ENCODE assay signal across 10 mouse cellular contexts in genomic region chr17:56470571-56470970, GRCm38 (mm10). TPM values are rescaled to one million over a fixed set of nuclear protein-coding genes. Genes with fewer than 3 reads are reported as not detected.
DNase-seq lines count a peak whose midpoint lies in the region; ATAC-seq lines count a peak whose summit lies in the region.
"Had no signal": no experiment of that assay in that cellular context is flagged by ENCODE, and none has a peak within 500 bp of the region (broad histone marks: within the 10 kb centered on the region; RNA-seq: fewer than 3 reads in every experiment).

No protein-coding gene starts in this region.

- DNase-seq in kidney, postnatal 14 days, result no peak
- no peak for DNase-seq in forebrain, embryonic 10.5 days (ENCODE audit: extremely low spot score, low spot score)
- DNase-seq in limb, embryonic 10.5 days (ENCODE audit: low spot score), result no peak
- no peak for DNase-seq in spleen, postnatal 4 days (ENCODE audit: low spot score in 2 of 2)
- DNase-seq in layer of hippocampus, postnatal 14 days (ENCODE audit: low spot score in 2 of 2), result no peak
- DNase-seq in gastrocnemius, postnatal 4 days (ENCODE audit: low spot score in 2 of 2), result no peak
- DNase-seq: right cerebral cortex, postnatal 25 days had no signal

- H3K4me3 ChIP-seq in kidney, embryonic 14.5 days (ENCODE audit: low read length), result peak overlapping the region; percentile 32
- H3K4me3 ChIP-seq in forebrain, embryonic 10.5 days, result peak overlapping the region; percentile 43
- peak overlapping the region; percentile 49 for H3K4me3 ChIP-seq in limb, embryonic 10.5 days
- H3K4me3 ChIP-seq in neural tube, embryonic 13.5 days, result peak overlapping the region; percentile 19

- H3K4me1 ChIP-seq in kidney, embryonic 14.5 days (ENCODE audit: control insufficient read depth, insufficient read depth, low read length), result peaks cover 77% of the 10 kb centered on the region
- peaks cover 98% of the 10 kb centered on the region for H3K4me1 ChIP-seq in forebrain, embryonic 10.5 days
- peaks cover 86% of the 10 kb centered on the region for H3K4me1 ChIP-seq in limb, embryonic 10.5 days
- peaks cover 93% of the 10 kb centered on the region for H3K4me1 ChIP-seq in neural tube, embryonic 13.5 days (replicated peaks)

- H3K9ac ChIP-seq in kidney, embryonic 14.5 days (ENCODE audit: low read depth, low read length), result peak overlapping the region; percentile 45; the same call in 1 of the 2 replicates
- H3K9ac ChIP-seq in neural tube, embryonic 13.5 days, result peak overlapping the region; percentile 65

- 11% methylated on average over 10 of the region's 10 CpGs for WGBS in kidney, embryonic 14.5 days
- WGBS in forebrain, embryonic 10.5 days, result 25% methylated on average over 10 of the region's 10 CpGs
- 5% methylated on average over 10 of the region's 10 CpGs for WGBS in limb, embryonic 10.5 days
- WGBS in neural tube, embryonic 13.5 days, result 17% methylated on average over 10 of the region's 10 CpGs

- H3K9me3 ChIP-seq in kidney, embryonic 14.5 days (ENCODE audit: control insufficient read depth, low read length), result no peaks in the 10 kb centered on the region
- peaks cover 5% of the 10 kb centered on the region; the same call in 1 of the 2 replicates for H3K9me3 ChIP-seq in forebrain, embryonic 10.5 days
- no peaks in the 10 kb centered on the region for H3K9me3 ChIP-seq in limb, embryonic 10.5 days (replicated peaks)
- no peaks in the 10 kb centered on the region for H3K9me3 ChIP-seq in neural tube, embryonic 13.5 days

- H3K36me3 ChIP-seq in kidney, embryonic 14.5 days (ENCODE audit: control insufficient read depth, insufficient read depth, low read length), result no peaks in the 10 kb centered on the region
- peaks cover 29% of the 10 kb centered on the region for H3K36me3 ChIP-seq in forebrain, embryonic 10.5 days (replicated peaks)
- H3K36me3 ChIP-seq in limb, embryonic 10.5 days, result peaks cover 15% of the 10 kb centered on the region
- 0 out of 2 replicates have a peak, but pooled peaks cover 7% of the 10 kb centered on the region for H3K36me3 ChIP-seq in neural tube, embryonic 13.5 days

- H3K4me2 ChIP-seq in kidney, embryonic 14.5 days (replicated peaks; ENCODE audit: low read depth, low read length), result peak overlapping the region; percentile 59
- peak overlapping the region; percentile 51 for H3K4me2 ChIP-seq in neural tube, embryonic 13.5 days

- no peak; the same call in 1 of the 2 replicates for ATAC-seq in kidney, embryonic 14.5 days (ENCODE audit: low FRiP score, low TSS enrichment)
- no peak for ATAC-seq in neural tube, embryonic 13.5 days (ENCODE audit: low read depth)

- H3K27me3 ChIP-seq in kidney, embryonic 14.5 days (ENCODE audit: control insufficient read depth, insufficient read depth, low read length), result peaks cover 10% of the 10 kb centered on the region
- H3K27me3 ChIP-seq in forebrain, embryonic 10.5 days (ENCODE audit: poor library complexity, severe bottlenecking), result peaks cover 67% of the 10 kb centered on the region
- H3K27me3 ChIP-seq in limb, embryonic 10.5 days (ENCODE audit: low read depth, poor library complexity, severe bottlenecking), result peaks cover 53% of the 10 kb centered on the region
- no peaks in the 10 kb centered on the region for H3K27me3 ChIP-seq in neural tube, embryonic 13.5 days

- H3K27ac ChIP-seq in kidney, embryonic 14.5 days (ENCODE audit: low read depth, low read length), result peak overlapping the region; percentile 65; the same call in 1 of the 2 replicates
- peak overlapping the region; percentile 81; the same call in 1 of the 2 replicates for H3K27ac ChIP-seq in forebrain, embryonic 10.5 days
- 0 out of 2 replicates have a peak overlapping the region, but pooled peaks have one; percentile 63 for H3K27ac ChIP-seq in limb, embryonic 10.5 days
- H3K27ac ChIP-seq in neural tube, embryonic 13.5 days (replicated peaks), result peak overlapping the region; percentile 87

RNA-seq across cellular contexts. Expression of gene Ptprs, which starts 5.7 kb away (rescaled TPM):
- 115 and 122 TPM in 2 replicates for polyA plus RNA-seq in kidney, embryonic 14.5 days (2014; fragmentation: Nextera tagmentation; extraction: Ambion mirVana)
- 80.3 and 91.5 TPM in 2 replicates for polyA plus RNA-seq in forebrain, embryonic 10.5 days (2016; fragmentation: Nextera tagmentation; extraction: Ambion mirVana)
- polyA plus RNA-seq in limb, embryonic 10.5 days (2016; fragmentation: Nextera tagmentation; extraction: Ambion mirVana), result 69.5 and 83.2 TPM in 2 replicates
- polyA plus RNA-seq in neural tube, embryonic 13.5 days (2015; fragmentation: Nextera tagmentation; extraction: Ambion mirVana), result 251 and 260 TPM in 2 replicates
- total RNA-seq in layer of hippocampus, postnatal 14 days (2021), result 100 to 1,000 TPM; 771 to 772 TPM
- total RNA-seq in gastrocnemius, postnatal 4 days (2021), result 100 to 1,000 TPM; 115 TPM

RNA-seq across cellular contexts. Expression of gene Znrf4, which starts 41.7 kb away (rescaled TPM):
- not detected in 2 replicates for polyA plus RNA-seq in kidney, embryonic 14.5 days (2014; fragmentation: Nextera tagmentation; extraction: Ambion mirVana)
- polyA plus RNA-seq in forebrain, embryonic 10.5 days (2016; fragmentation: Nextera tagmentation; extraction: Ambion mirVana), result not detected in 2 replicates
- polyA plus RNA-seq in limb, embryonic 10.5 days (2016; fragmentation: Nextera tagmentation; extraction: Ambion mirVana), result not detected in 2 replicates
- polyA plus RNA-seq in neural tube, embryonic 13.5 days (2015; fragmentation: Nextera tagmentation; extraction: Ambion mirVana), result not detected in 2 replicates
- not detected for total RNA-seq in layer of hippocampus, postnatal 14 days (2021)
- not detected for total RNA-seq in gastrocnemius, postnatal 4 days (2021)
- total RNA-seq: left cerebral cortex, postnatal 10 days had no signal
